Mouse (Mus musculus) CH12.LX (cell line): Measurements from ENCODE around the gene Hist1h4a. TPM values are rescaled to one million over a fixed set of nuclear protein-coding genes. Genes with fewer than 3 reads are reported as not detected.

Source experiments
- DNase-seq: peaks from one replicate; pipeline ENCODE4 v3.0.0-alpha.2; 2013; ENCODE audit errors: extremely low read depth
- H3K27ac ChIP-seq: 2 replicates; pipeline ENCODE4 v1.5.1; 2012; ENCODE audit warnings: low read depth, mild to moderate bottlenecking, control low read depth, moderate library complexity; ENCODE audit not compliant: insufficient read depth
- H3K27me3 ChIP-seq: replicated peaks from 2 replicates; pipeline ENCODE3; 2012; ENCODE audit warnings: inconsistent platforms
- H3K36me3 ChIP-seq, 2 experiments: replicated peaks in 1 of 2; 2 replicates each; pipeline versions ENCODE3 to v1.6.1; 2012; ENCODE audit warnings: inconsistent platforms in 1 of 2, low read length in 1 of 2, mild to moderate bottlenecking in 1 of 2, mixed read lengths in 1 of 2, moderate library complexity in 1 of 2; ENCODE audit not compliant: control insufficient read depth in 1 of 2, insufficient read depth in 1 of 2
- H3K4me1 ChIP-seq, 2 experiments: 2 replicates each; pipeline ENCODE4 v1.6.1; 2012; ENCODE audit warnings: inconsistent platforms in 1 of 2, moderate library complexity in 1 of 2; ENCODE audit not compliant: insufficient read depth in 2 of 2, control insufficient read depth in 1 of 2
- H3K4me2 ChIP-seq: 2 replicates; pipeline ENCODE4 v1.6.1; 2012; ENCODE audit warnings: low read depth, mild to moderate bottlenecking, control low read depth; ENCODE audit not compliant: poor library complexity, insufficient read depth, severe bottlenecking
- H3K4me3 ChIP-seq, 3 experiments: fragments of 150-350 bp in 1 of 3; sonication (generic) in 1 of 3; replicated peaks in 1 of 3; 2 replicates each; pipeline versions ENCODE3 to v1.5.1; 2011 to 2012; ENCODE audit warnings: low read depth in 2 of 3, low read length in 2 of 3, mild to moderate bottlenecking in 2 of 3, moderate library complexity in 2 of 3, control low read depth in 1 of 3, improper control_type of control experiment in 1 of 3, inconsistent platforms in 1 of 3, mixed read lengths in 1 of 3; ENCODE audit not compliant: poor library complexity in 1 of 3
- H3K79me2 ChIP-seq: replicated peaks from 2 replicates; pipeline ENCODE4 v1.6.1; 2012; ENCODE audit warnings: mild to moderate bottlenecking, moderate library complexity; ENCODE audit not compliant: control insufficient read depth, poor library complexity, insufficient read depth, severe bottlenecking; ENCODE audit errors: extremely low read depth
- H3K9ac ChIP-seq: 2 replicates; pipeline ENCODE4 v1.6.1; 2012; ENCODE audit warnings: low read depth, mild to moderate bottlenecking, control low read depth, moderate library complexity; ENCODE audit not compliant: insufficient read depth
- H3K9me3 ChIP-seq: replicated peaks from 2 replicates; pipeline ENCODE3; 2012; ENCODE audit warnings: low read length, inconsistent platforms, mixed read lengths
- CHD1 ChIP-seq: IDR thresholded peaks from 2 replicates; pipeline ENCODE4 v1.6.1; 2012; ENCODE audit warnings: low read depth, low read length, improper control_type of control experiment, inconsistent platforms
- CHD2 ChIP-seq: IDR thresholded peaks from 2 replicates; pipeline ENCODE4 v1.6.1; 2011; ENCODE audit warnings: low read length, improper control_type of control experiment
- EP300 ChIP-seq: IDR thresholded peaks from 2 replicates; pipeline ENCODE4 v1.6.1; 2011; ENCODE audit warnings: low read length, improper control_type of control experiment
- ETS1 ChIP-seq: conservative IDR thresholded peaks from 2 replicates; pipeline ENCODE4 v1.6.1; 2012; ENCODE audit warnings: low read depth, mild to moderate bottlenecking, inconsistent platforms, low read length, improper control_type of control experiment, moderate library complexity
- HCFC1 ChIP-seq: IDR thresholded peaks from 2 replicates; pipeline ENCODE4 v1.6.1; 2012; ENCODE audit warnings: low read depth, mild to moderate bottlenecking, inconsistent platforms, low read length, improper control_type of control experiment
- IRF4 ChIP-seq: IDR thresholded peaks from 2 replicates; pipeline ENCODE4 v1.6.1; 2014; ENCODE audit warnings: low read depth, mild to moderate bottlenecking, inconsistent platforms, low read length, improper control_type of control experiment
- JUN ChIP-seq: IDR thresholded peaks from 2 replicates; pipeline ENCODE4 v1.6.1; 2011; ENCODE audit warnings: low read depth, mild to moderate bottlenecking, low read length, improper control_type of control experiment, moderate library complexity; ENCODE audit not compliant: insufficient read depth
- JUND ChIP-seq: conservative IDR thresholded peaks from 2 replicates; pipeline ENCODE4 v1.6.1; 2011; ENCODE audit warnings: low read depth, low read length, improper control_type of control experiment
- MAX ChIP-seq: IDR thresholded peaks from 2 replicates; pipeline ENCODE4 v1.6.1; 2011; ENCODE audit warnings: low read length, improper control_type of control experiment
- MAZ ChIP-seq: IDR thresholded peaks from 2 replicates; pipeline ENCODE4 v1.6.1; 2012; ENCODE audit warnings: low read depth, mild to moderate bottlenecking, inconsistent platforms, low read length, improper control_type of control experiment, moderate library complexity
- MXI1 ChIP-seq: IDR thresholded peaks from 2 replicates; pipeline ENCODE4 v1.6.1; 2011; ENCODE audit warnings: mild to moderate bottlenecking, low read depth, low read length, improper control_type of control experiment
- NELFE ChIP-seq: IDR thresholded peaks from 2 replicates; pipeline ENCODE4 v1.6.1; 2011; ENCODE audit warnings: low read depth, low read length, improper control_type of control experiment
- POLR2AphosphoS2 ChIP-seq: IDR thresholded peaks from 2 replicates; pipeline ENCODE4 v1.6.1; 2011; ENCODE audit warnings: low read depth, low read length, improper control_type of control experiment
- RAD21 ChIP-seq: IDR thresholded peaks from 2 replicates; pipeline ENCODE4 v1.6.1; 2011; ENCODE audit warnings: low read depth, mild to moderate bottlenecking, low read length, improper control_type of control experiment, moderate library complexity
- RCOR1 ChIP-seq: conservative IDR thresholded peaks from 2 replicates; pipeline ENCODE4 v1.6.1; 2012; ENCODE audit warnings: low read depth, mild to moderate bottlenecking, inconsistent platforms, low read length, improper control_type of control experiment
- SIN3A ChIP-seq: IDR thresholded peaks from 2 replicates; pipeline ENCODE4 v1.6.1; 2012; ENCODE audit warnings: low read length, improper control_type of control experiment, inconsistent platforms
- TBP ChIP-seq: conservative IDR thresholded peaks from 2 replicates; pipeline ENCODE4 v1.6.1; 2011; ENCODE audit warnings: low read depth, low read length, improper control_type of control experiment
- TCF12 ChIP-seq: IDR thresholded peaks from 2 replicates; pipeline ENCODE4 v1.6.1; 2014; ENCODE audit warnings: low read depth, mild to moderate bottlenecking, inconsistent platforms, low read length, improper control_type of control experiment
- UBTF ChIP-seq: IDR thresholded peaks from 2 replicates; pipeline ENCODE4 v1.6.1; 2012; ENCODE audit warnings: low read depth, mild to moderate bottlenecking, inconsistent platforms, low read length, improper control_type of control experiment, moderate library complexity
- USF2 ChIP-seq: conservative IDR thresholded peaks from 2 replicates; pipeline ENCODE4 v1.6.1; 2011; ENCODE audit warnings: low read depth, low read length, improper control_type of control experiment
- ZC3H11A ChIP-seq: IDR thresholded peaks from 2 replicates; pipeline ENCODE4 v1.6.1; 2012; ENCODE audit warnings: low read depth, mild to moderate bottlenecking, inconsistent platforms, low read length, improper control_type of control experiment
- ZMIZ1 ChIP-seq: IDR thresholded peaks from 2 replicates; pipeline ENCODE4 v1.6.1; 2012; ENCODE audit warnings: low read depth, mild to moderate bottlenecking, inconsistent platforms, low read length, improper control_type of control experiment
- dilution Hi-C: fragments of 300-500 bp; cut with MboI; formaldehyde crosslinking; loops from 2 replicates; pipeline ENCODE4 v1.14.3; 2020; ENCODE audit warnings: low sequenced_read_pairs; ENCODE audit not compliant: extremely low pct_unique_long_range_greater_than_20kb, extremely low pct_ligation_motif_present
- in situ Hi-C: fragments of 300-500 bp; cut with MboI; formaldehyde crosslinking; loops from 3 replicates; pipeline ENCODE4 v1.14.3; 2019; ENCODE audit warnings: low sequenced_read_pairs, low pct_ligation_motif_present, low pct_unique_long_range_greater_than_20kb, mixed read lengths
- polyA plus RNA-seq: library from polyadenylated mRNA; unstranded; fragments of >175 nt; gene quantifications from 2 replicates; pipeline ENCODE4 v1.2.1, GENCODE M21; 2012; ENCODE audit warnings: low read depth; ENCODE audit not compliant: insufficient read length
- total RNA-seq, 2 experiments: library from RNA; depleted of rRNA; stranded (reverse); fragments of 300-350 nt in 1 of 2; fragments of >200 nt in 1 of 2; gene quantifications; 2 replicates each; pipeline ENCODE4 v1.2.3; 2012 to 2014

Gene Hist1h4a
- total and polyA plus RNA-seq, 3 experiments: 4.4 to 1,215 (median 18.4) TPM

- DNase-seq: peak; percentile 46
- dilution Hi-C loops (loop anchor here (10.0 kb wide), 1 partner anchor 46 kb away; the partner anchor contains the start of genes Hist1h1t and Hist1h4c), in situ Hi-C loops (no loop called here)
- H3K4me3 ChIP-seq: peak overlapping the region in 2 of 3 experiments; percentile 30 to 54
- H3K4me1 ChIP-seq: peaks cover 3 to 29% of the 10 kb centered on the region in 2 experiments; a peak in 3 of 4 replicates
- no peaks in the 10 kb centered on the region for H3K79me2 ChIP-seq
- no peaks in the 10 kb centered on the region for H3K36me3 ChIP-seq
- peak overlapping the region; percentile 57; the same call in 1 of the 2 replicates for H3K27ac ChIP-seq
- no peaks in the 10 kb centered on the region for H3K9me3 ChIP-seq
- peak overlapping the region; percentile 100 for H3K9ac ChIP-seq
- TF ChIP-seq CHD1 (peak; percentile 58; the same call in 1 of the 2 replicates), MAZ (0 out of 2 replicates have a peak, but pooled peaks have one; percentile 26), NELFE (no peak; the same call in 1 of the 2 replicates), HCFC1 (0 out of 2 replicates have a peak, but pooled peaks have one; percentile 25)
- H3K27me3 ChIP-seq: no peaks in the 10 kb centered on the region
- H3K4me2 ChIP-seq: peak overlapping the region; percentile 84
Measured at GRCm38 (mm10) chr13:23740910-23741309, 20.1 kb downstream of the Hist1h4a start.

- Histone ChIP-seq H3K36me3 (no peaks in the 10 kb centered on the region), H3K4me2 (peak overlapping the region; percentile 84), H3K9ac (peak overlapping the region; percentile 100), H3K79me2 (no peaks in the 10 kb centered on the region), H3K9me3 (no peaks in the 10 kb centered on the region), H3K4me3 (peak overlapping the region; percentile 54 to 74 (median 54)), H3K27ac (peak overlapping the region; percentile 95), H3K27me3 (no peaks in the 10 kb centered on the region), H3K4me1 (peaks cover 3 to 29% of the 10 kb centered on the region in 2 experiments; a peak in 3 of 4 replicates)
- TF ChIP-seq NELFE (peak; percentile 11; the same call in 1 of the 2 replicates), ETS1 (no peak)
- no peak for DNase-seq
- in situ Hi-C loops (no loop called here), dilution Hi-C loops (loop anchor here (10.0 kb wide), 1 partner anchor 46 kb away; the partner anchor contains the start of genes Hist1h1t and Hist1h4c)
Measured at GRCm38 (mm10) chr13:23740256-23740840, 20.7 kb downstream of the Hist1h4a start.

- Histone ChIP-seq H3K36me3 (no peaks in the 10 kb centered on the region), H3K27me3 (no peaks in the 10 kb centered on the region), H3K4me2 (peak overlapping the region; percentile 84; the same call in 1 of the 2 replicates), H3K4me3 (peak overlapping the region; percentile 54 to 74 (median 54)), H3K4me1 (peaks cover 3 to 29% of the 10 kb centered on the region in 2 experiments; a peak in 3 of 4 replicates), H3K9ac (peak overlapping the region; percentile 100), H3K27ac (peak overlapping the region; percentile 95), H3K79me2 (no peaks in the 10 kb centered on the region), H3K9me3 (no peaks in the 10 kb centered on the region)
- dilution Hi-C loops (loop anchor here (10.0 kb wide), 1 partner anchor 45 kb away; the partner anchor contains the start of genes Hist1h1t and Hist1h4c), in situ Hi-C loops (loop anchor here (5.0 kb wide), 1 partner anchor 38 kb away; no protein-coding TSS in a partner anchor)
- no peak for DNase-seq
- TF ChIP-seq CHD1 (no peak; the same call in 1 of the 2 replicates), MXI1 (no peak; the same call in 1 of the 2 replicates), EP300 (no peak), TCF12 (peak; percentile 25), POLR2AphosphoS2 (peak; percentile 31; the same call in 1 of the 2 replicates), IRF4 (no peak), TBP (0 out of 2 replicates have a peak, but pooled peaks have one; percentile 56), JUN (no peak), MAZ (no peak), CHD2 (no peak; the same call in none of the 2 replicates), UBTF (no peak), USF2 (0 out of 2 replicates have a peak, but pooled peaks have one; percentile 4), ZC3H11A (no peak), SIN3A (peak; percentile 5; the same call in 1 of the 2 replicates), ZMIZ1 (no peak), RAD21 (no peak), NELFE (no peak; the same call in 1 of the 2 replicates), JUND (no peak), MAX (no peak), RCOR1 (peak; percentile 12; the same call in 1 of the 2 replicates)
Measured at GRCm38 (mm10) chr13:23739922-23740252, 21.1 kb downstream of the Hist1h4a start.
